Mouse (Mus musculus): ENCODE data around the gene Btnl10. TPM values are rescaled to one million over a fixed set of nuclear protein-coding genes. Genes with fewer than 3 reads are reported as not detected.

The Btnl10 gene
- polyA plus RNA-seq, 1 experiment, result not detected

DNA sequence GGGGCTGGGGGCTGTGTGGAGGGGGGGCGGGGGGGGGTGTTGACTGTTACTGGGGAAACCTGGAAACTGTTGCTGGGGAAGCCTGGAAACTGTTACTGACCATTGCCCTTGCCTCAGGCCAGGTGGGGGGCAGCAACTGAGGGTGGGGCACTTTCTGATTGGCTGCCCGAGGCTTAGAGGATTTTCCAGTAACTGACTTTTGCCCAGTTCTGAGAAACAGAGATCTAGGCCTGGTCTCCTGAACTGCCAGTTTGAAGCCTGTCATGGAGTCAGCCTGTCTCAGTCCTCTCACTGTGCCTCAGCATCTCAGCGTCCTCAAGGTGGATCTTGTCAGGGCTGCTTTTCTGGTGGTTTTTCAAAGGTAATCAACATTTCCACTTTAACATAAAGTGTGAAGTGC, 56.7 kb downstream of the Btnl10 start:
- TF ChIP-seq POLR2AphosphoS2 (IDR thresholded peaks at IDR 0.05; ENCODE audit: insufficient read length, low read depth), result no peak
- no peak for TF ChIP-seq POLR2A (IDR thresholded peaks at IDR 0.05; ENCODE audit: insufficient read length, low read depth)
- TF ChIP-seq SRF (IDR thresholded peaks at IDR 0.05; ENCODE audit: control insufficient read depth, insufficient read length, low read depth), result no peak
- TF ChIP-seq USF1 (IDR thresholded peaks at IDR 0.05; ENCODE audit: low read depth), result no peak
- no peak for TF ChIP-seq TCF12 (IDR thresholded peaks at IDR 0.05; ENCODE audit: insufficient read depth, poor library complexity, severe bottlenecking)
- no peak for TF ChIP-seq TCF3 (IDR thresholded peaks at IDR 0.05; ENCODE audit: insufficient read length, low read depth)
- no peak for TF ChIP-seq E2F4 (IDR thresholded peaks at IDR 0.05; ENCODE audit: insufficient read depth)
- TF ChIP-seq CEBPB (IDR thresholded peaks at IDR 0.05; ENCODE audit: insufficient read depth, poor library complexity, severe bottlenecking), result no peak
- no peak for TF ChIP-seq REST (IDR thresholded peaks at IDR 0.05; ENCODE audit: insufficient read depth, insufficient read length)
- Histone ChIP-seq H3K79me2 (ENCODE audit: control insufficient read depth, insufficient read depth) (peaks cover 31% of the 10 kb centered on the region), H3K4me3 (no peak overlapping the region), H3K27me3 (ENCODE audit: control insufficient read depth, insufficient read depth, insufficient read length) (no peaks in the 10 kb centered on the region), H3ac (ENCODE audit: control insufficient read depth, insufficient read length) (no peak overlapping the region), H3K36me3 (ENCODE audit: control insufficient read depth, insufficient read depth) (peaks cover 3% of the 10 kb centered on the region), H3K4me2 (ENCODE audit: low read depth) (no peak overlapping the region)

Other genes starting within 250 kb of the Btnl10 start
- gene Olfr320, start 236.8 kb upstream of the Btnl10 start, polyA plus RNA-seq (2012; fragmentation: generic; extraction: Trizol), result not detected
- not detected for gene Olfr319, start 218.7 kb upstream of the Btnl10 start, polyA plus RNA-seq (2012; fragmentation: generic; extraction: Trizol)
- not detected for gene Olfr318, start 193.9 kb upstream of the Btnl10 start, polyA plus RNA-seq (2012; fragmentation: generic; extraction: Trizol)
- gene Olfr317, start 178.7 kb upstream of the Btnl10 start, polyA plus RNA-seq (2012; fragmentation: generic; extraction: Trizol), result not detected
- not detected for gene Olfr316, start 165.2 kb upstream of the Btnl10 start, polyA plus RNA-seq (2012; fragmentation: generic; extraction: Trizol)
- gene Olfr315, start 144.7 kb upstream of the Btnl10 start, polyA plus RNA-seq (2012; fragmentation: generic; extraction: Trizol), result not detected
- not detected for gene Olfr314, start 135.0 kb upstream of the Btnl10 start, polyA plus RNA-seq (2012; fragmentation: generic; extraction: Trizol)
- gene Fam183b, start 115.9 kb upstream of the Btnl10 start, polyA plus RNA-seq (2012; fragmentation: generic; extraction: Trizol), result not detected
- not detected for gene Olfr313, start 102.9 kb upstream of the Btnl10 start, polyA plus RNA-seq (2012; fragmentation: generic; extraction: Trizol)
- gene Olfr312, start 88.7 kb upstream of the Btnl10 start, polyA plus RNA-seq (2012; fragmentation: generic; extraction: Trizol), result not detected
- not detected for gene Olfr311, start 78.7 kb upstream of the Btnl10 start, polyA plus RNA-seq (2012; fragmentation: generic; extraction: Trizol)
- gene Gm12258, start 70.8 kb upstream of the Btnl10 start, polyA plus RNA-seq (2012; fragmentation: generic; extraction: Trizol), result 2.0 TPM
- 2.5 TPM for gene 2810021J22Rik, start 50.7 kb upstream of the Btnl10 start, polyA plus RNA-seq (2012; fragmentation: generic; extraction: Trizol)
- 0.96 TPM for gene Zfp39, start 13.7 kb upstream of the Btnl10 start, polyA plus RNA-seq (2012; fragmentation: generic; extraction: Trizol)
- 197 TPM for gene Rnf187, start 21.0 kb downstream of the Btnl10 start, polyA plus RNA-seq (2012; fragmentation: generic; extraction: Trizol)
- 0.88 TPM for gene Hist3h2ba, start 31.0 kb downstream of the Btnl10 start, polyA plus RNA-seq (2012; fragmentation: generic; extraction: Trizol)
- 24.4 TPM for gene Hist3h2a, start 36.8 kb downstream of the Btnl10 start, polyA plus RNA-seq (2012; fragmentation: generic; extraction: Trizol)
- gene Trim17, start 36.8 kb downstream of the Btnl10 start, polyA plus RNA-seq (2012; fragmentation: generic; extraction: Trizol), result 0.64 TPM
- gene Trim11, start 60.2 kb downstream of the Btnl10 start, polyA plus RNA-seq (2012; fragmentation: generic; extraction: Trizol), result 19.3 TPM
- gene Obscn, start 218.5 kb downstream of the Btnl10 start, polyA plus RNA-seq (2012; fragmentation: generic; extraction: Trizol), result 25.0 TPM
- 3.8 TPM for gene Iba57, start 245.8 kb downstream of the Btnl10 start, polyA plus RNA-seq (2012; fragmentation: generic; extraction: Trizol)